Mouse (Mus musculus) A20 (cell line): Measurements from ENCODE around the gene Iqgap1.

ENCODE experiments used
- DNase-seq: peaks from one replicate; pipeline ENCODE4 v3.0.0-alpha.2; 2011; ENCODE audit warnings: low read depth, low spot score

Iqgap1 gene

DNA sequence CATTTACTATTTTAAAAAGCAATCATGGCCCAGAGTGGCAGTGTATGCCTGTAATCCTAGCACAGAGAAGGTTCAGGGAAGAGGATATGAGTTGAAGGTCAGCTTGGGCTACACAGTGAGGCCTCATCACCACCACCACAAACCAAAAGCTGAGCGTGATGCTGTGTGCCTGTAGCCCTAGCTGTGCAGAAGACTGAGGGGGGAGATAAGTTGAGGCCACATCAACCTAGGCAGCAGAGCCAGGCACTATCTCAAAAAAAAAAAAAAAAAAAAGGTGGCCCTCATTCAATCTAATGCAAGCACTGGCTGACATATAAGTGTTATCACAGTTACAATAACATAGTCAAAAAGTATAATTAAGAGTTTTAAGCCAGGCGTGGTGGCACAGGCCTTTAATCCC lies 106.7 kb downstream of the Iqgap1 start:
- no peak for DNase-seq

DNA sequence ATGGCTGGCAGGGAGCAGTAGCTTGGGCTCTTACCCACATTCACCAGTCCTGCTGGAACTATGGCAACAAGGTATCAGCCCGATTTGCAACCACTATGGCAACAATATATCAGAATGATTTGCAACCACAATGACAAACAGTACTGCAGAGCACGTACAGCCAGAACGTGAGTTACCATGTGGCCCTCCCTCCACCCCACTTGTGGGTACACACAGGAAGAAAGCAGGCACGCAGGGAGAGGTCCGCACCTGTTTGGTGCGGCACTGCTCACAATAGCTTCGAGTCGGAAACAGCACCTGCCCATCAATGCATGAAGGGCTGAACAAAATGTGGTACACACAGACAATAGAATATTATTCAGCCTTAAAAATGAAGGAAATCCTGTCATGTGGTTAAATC lies 107.3 kb downstream of the Iqgap1 start:
- DNase-seq: no peak

DNA sequence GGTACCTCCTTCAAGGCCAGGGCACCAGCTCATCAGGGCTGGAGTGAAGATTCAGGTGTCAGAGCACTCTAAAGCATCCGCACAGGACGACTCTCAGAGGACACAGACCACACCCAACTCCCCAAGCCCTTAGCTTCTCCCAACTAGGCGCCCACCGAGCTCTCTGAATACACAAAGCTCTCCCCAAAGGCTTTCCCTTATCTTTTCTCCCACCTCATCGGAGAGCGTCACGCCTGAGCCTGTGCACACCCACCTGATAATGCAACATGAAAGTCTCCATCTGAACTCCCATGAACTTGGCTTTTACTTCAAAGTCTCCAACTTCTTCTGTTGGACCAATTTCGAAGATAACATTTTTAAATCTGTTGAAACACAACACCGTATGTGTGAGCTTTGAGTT lies 109.0 kb downstream of the Iqgap1 start:
- DNase-seq: no peak

DNA sequence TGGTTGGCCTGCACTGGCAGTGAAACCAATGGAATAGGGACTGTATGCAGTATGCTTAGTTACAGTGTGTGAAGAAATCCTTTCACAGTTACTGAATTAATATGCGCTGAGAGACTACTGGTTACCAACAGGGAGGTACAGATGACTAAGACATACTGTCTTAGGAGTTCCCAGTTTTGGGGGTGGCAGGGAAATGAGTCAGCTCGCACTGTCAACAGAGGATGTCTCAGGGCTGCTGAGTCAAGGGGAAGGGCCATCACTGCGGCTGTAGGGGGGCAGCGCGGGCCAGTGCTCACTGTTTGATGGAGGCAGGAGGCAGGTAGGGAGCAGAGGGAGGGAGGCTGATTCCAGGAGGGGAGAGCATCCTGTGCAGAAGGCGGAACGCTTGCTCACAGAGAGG lies 110.5 kb downstream of the Iqgap1 start:
- DNase-seq: no peak

- peak; percentile 46 for DNase-seq
Measured at GRCm38 (mm10) chr7:80711496-80711895, 114.3 kb downstream of the Iqgap1 start.

GRCm38 (mm10) chr7:80710333-80710732 lies 115.4 kb downstream of the Iqgap1 start:
- DNase-seq: no peak

- no peak for DNase-seq
Measured at GRCm38 (mm10) chr7:80704066-80704465, 121.7 kb downstream of the Iqgap1 start.

DNA sequence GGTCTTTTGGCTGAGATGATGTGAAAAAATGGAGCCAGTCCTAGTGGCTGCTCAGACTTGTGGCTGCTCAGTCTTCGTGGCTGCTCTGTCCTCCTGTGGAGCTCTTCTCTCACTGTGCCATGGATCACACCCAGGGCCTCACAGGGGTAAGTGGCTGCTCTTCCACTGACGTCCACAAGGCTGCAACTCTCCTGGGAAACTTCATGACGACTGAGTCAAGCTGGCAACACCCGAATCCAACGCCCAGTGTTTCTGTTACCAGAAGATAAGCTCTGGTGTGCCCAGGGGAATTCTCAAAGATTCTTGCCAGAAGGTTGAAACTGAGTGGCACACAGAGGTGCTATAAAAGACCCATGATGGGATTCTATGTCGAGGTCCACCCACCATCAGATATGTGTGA lies 123.3 kb downstream of the Iqgap1 start:
- DNase-seq: no peak

GRCm38 (mm10) chr7:80699709-80700108 lies 126.1 kb downstream of the Iqgap1 start:
- no peak for DNase-seq

- DNase-seq: no peak
Measured at GRCm38 (mm10) chr7:80698940-80699339, 126.8 kb downstream of the Iqgap1 start.

DNA sequence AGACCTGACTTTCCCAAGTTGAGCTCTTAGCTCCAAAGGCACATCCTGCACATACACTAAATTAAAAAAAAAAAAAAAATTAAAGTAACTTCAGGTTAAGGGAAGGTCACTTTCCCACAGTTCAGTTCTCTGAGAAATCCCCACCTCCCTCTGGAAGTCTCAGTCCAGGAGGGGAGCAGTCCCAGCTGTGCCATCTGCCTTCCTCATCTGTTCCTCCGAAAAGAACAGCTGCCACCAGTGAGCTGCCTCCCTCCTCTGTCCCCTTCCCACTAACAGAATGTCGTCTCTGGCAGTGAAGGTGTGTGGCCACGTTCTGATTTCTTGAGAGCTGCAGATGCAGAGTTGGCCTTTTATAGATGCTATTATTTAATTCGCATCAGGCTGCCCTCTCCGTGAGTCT lies 127.9 kb downstream of the Iqgap1 start:
- DNase-seq: no peak

DNA sequence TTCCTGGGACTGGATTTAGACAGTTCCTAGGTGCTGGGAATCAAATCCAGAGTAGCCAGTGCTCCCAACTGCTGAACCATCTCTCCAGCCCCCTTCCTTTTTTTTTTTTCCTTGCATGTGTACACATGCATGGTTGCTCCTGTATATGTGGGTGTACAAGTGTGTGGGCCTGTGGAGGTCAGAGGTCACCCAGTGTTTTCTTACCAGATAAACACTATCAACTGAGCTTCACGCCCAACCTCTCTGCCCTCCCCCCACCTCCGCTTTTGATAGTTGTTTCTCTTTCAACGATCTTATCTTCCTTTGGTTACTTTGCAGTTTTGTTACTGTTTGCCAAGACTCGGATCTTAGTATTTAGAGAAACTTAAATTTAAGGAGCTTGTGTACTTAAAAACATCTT lies 128.9 kb downstream of the Iqgap1 start:
- DNase-seq: no peak

GRCm38 (mm10) chr7:80696334-80696733 lies 129.4 kb downstream of the Iqgap1 start:
- no peak for DNase-seq

DNA sequence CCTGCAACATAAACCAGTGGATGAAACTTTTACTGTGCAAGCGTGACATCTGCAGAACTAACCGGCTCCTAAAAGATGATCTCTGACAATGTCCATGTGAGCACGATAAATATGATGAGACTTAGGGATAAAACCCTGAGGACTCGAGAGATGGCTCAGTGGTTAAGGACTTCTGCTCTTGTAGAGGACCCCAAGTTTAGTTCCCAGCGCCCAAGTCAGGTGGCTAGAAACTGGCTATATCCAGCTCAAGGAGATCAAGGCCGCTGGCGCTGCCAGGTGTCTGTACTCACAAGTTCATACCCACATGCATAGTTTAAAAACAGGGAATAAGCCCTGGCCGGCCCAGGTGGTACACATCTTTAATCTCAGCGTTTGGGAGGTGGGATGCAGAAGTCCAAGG lies 133.3 kb downstream of the Iqgap1 start:
- no peak for DNase-seq

GRCm38 (mm10) chr7:80691131-80691530 lies 134.6 kb downstream of the Iqgap1 start:
- DNase-seq: no peak

DNA sequence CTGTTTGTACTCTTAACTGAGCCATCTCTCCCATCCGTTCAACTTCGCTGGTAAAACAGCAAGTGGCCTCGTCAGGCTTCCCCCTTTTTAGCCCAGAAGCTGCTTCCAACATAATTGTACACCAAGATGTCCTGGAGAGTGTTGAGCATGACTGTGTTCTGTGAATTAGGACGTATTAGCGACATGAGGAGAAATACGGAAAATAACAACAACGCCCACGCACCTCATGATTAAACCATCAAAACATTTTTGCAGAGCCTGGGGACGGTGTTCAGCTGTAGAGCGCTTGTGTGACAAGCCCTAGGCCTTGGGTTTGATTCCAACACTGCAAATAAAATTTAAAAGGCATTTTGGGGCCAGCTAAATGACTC lies 136.6 kb downstream of the Iqgap1 start:
- DNase-seq: no peak

DNA sequence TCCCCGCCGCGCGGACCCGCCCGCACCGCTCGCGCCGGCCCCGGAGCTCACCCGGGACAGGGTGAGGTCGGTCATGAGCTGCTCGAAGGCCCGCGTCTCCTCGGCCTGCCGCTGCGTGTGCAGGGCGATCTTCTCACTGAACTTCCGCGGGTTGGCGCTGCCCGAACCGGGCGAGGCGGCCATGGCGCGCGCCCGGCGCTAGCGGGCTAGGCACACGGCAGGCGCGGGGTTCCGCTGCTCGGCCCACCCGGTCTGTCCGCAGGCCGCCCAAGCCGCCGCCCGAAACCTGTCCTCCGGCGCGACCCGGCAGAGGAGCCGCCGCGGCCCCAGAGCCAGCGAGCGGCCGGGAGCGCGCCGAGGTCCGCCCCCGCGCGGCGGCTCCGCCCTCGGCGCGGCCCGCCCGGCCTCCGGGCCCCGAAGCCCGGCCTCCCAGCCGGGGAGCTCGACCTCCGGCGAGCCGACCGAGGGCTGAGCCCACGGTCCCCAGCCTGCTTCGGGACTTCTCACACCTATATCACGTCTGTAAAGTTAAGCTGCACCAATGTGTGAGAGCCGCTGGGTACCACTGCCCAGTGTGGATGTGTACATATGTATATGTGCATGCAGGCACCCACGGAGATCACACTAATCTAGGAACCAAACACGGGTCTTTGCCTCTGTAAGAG lies 137.1 kb downstream of the Iqgap1 start, which contains the start of gene Crtc3:
Gene Crtc3, minus strand, starts transcription at position 322 of the 665 bp plus-strand sequence.
- DNase-seq: peak; percentile 79

GRCm38 (mm10) chr7:80687721-80688555 lies 137.8 kb downstream of the Iqgap1 start:
- DNase-seq: peak; percentile 65

GRCm38 (mm10) chr7:80685639-80686038 lies 140.1 kb downstream of the Iqgap1 start:
- no peak for DNase-seq

DNA sequence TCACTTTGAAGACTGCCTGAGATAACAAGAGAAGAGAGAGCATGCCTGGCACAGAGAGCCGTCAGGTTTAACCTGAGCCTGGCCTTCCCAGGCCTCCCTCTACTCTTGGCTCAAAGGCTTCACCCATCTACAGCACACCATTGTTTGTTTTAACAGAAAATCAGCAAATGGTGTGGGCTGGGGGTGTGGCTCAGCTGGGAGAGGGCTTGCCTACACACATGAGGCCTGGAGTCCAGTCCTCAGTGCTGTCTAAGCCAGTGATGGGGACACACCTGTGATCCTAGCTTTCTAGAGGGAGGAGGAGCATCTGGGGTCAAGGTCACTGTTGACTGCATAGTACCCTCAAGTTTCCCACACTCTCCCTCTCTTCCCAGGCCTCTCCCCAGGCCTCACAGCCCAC lies 143.1 kb downstream of the Iqgap1 start:
- DNase-seq: no peak

- no peak for DNase-seq
Measured at GRCm38 (mm10) chr7:80680218-80680847, 145.4 kb downstream of the Iqgap1 start.

GRCm38 (mm10) chr7:80672323-80672722 lies 153.5 kb downstream of the Iqgap1 start:
- no peak for DNase-seq

GRCm38 (mm10) chr7:80670889-80671288 lies 154.9 kb downstream of the Iqgap1 start:
- DNase-seq: no peak
